Mouse (Mus musculus): ENCODE measurements around the gene Enho.

GRCm38 (mm10) chr4:41614156-41614555 is 26.0 kb downstream of the Enho start:
- no peak for TF ChIP-seq POLR2A (IDR thresholded peaks at IDR 0.05; ENCODE audit: insufficient read depth, low read length)
- TF ChIP-seq CTCF (IDR thresholded peaks at IDR 0.05; ENCODE audit: low read depth, low read length), result peak; percentile 95

All from ES-Bruce4 (cell line).